Mouse (Mus musculus) mesoderm, embryonic 11.5 days (tissue): ENCODE measurements around the gene Atp9a.
A peak's percentile ranks its signal among the peaks of the same experiment; 100 is the strongest.

Source experiments
- DNase-seq: peaks from one replicate; pipeline ENCODE4 v3.0.0-alpha.2; 2012; ENCODE audit warnings: low read depth, low spot score

Atp9a gene

GRCm38 (mm10) chr2:168643524-168644177, 98.6 kb downstream of the Atp9a start:
- DNase-seq = no peak

DNA sequence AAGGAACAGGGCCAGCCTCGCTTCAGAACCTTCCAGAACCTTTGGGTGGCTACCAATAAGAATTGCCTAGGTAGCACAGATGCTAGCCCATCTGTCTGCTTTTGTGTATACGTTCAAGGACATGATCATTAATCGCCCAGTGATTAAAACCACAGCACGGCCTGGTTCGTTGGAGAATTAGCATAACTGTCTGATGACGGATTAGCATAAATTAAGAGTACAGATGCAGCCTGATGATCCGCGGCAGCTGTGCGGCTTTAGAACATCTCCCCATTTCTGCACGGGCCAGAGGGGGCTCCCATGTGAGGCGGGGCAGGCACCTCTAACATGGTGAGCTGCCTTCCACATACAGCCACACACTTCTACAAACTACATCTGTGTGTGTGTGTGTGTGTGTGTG, 100.0 kb downstream of the Atp9a start:
- DNase-seq = no peak

DNA sequence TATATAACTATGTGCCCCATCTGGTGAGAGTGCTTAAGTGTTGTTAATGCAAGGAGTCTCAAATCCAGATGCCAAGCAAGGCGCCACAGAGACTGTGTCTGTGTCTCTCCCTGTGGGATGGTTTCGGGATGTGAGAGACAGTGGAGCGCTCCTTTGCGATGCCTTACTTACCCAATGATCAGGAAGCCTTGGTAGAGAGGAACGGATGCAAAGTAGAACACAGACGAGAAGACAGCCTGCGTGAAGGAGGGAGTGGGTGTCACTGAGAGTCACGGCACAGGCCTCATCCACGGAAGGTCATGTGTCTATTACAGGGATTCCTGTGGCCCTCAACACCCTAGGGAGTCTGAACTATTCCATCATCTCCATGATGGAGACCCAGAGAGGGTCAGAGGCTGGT, 101.7 kb downstream of the Atp9a start:
- DNase-seq = no peak

DNA sequence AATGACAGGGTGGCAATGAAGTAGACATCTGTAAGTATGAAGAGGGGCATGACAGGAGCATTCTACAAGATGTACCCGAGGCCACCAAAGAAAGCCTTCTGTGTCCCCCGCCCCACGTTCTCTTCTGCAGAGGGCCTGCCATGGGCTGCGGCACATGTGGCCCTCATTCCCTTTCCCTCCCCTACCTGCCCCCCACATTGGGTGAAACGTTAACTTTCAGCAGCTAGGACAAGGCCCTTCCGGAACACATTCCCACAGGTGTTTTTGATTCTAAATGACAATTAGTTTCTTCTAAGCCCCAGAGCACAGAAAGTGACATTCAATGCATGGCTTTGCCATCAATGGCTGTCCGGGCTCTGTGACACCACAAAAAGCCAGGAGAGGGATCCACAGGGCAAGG, 107.3 kb downstream of the Atp9a start:
- no peak for DNase-seq

GRCm38 (mm10) chr2:168633301-168633816, 108.8 kb downstream of the Atp9a start:
- DNase-seq = no peak

GRCm38 (mm10) chr2:168632543-168632942, 109.7 kb downstream of the Atp9a start:
- no peak for DNase-seq

GRCm38 (mm10) chr2:168628787-168629186, 113.4 kb downstream of the Atp9a start:
- peak; percentile 84 for DNase-seq

DNA sequence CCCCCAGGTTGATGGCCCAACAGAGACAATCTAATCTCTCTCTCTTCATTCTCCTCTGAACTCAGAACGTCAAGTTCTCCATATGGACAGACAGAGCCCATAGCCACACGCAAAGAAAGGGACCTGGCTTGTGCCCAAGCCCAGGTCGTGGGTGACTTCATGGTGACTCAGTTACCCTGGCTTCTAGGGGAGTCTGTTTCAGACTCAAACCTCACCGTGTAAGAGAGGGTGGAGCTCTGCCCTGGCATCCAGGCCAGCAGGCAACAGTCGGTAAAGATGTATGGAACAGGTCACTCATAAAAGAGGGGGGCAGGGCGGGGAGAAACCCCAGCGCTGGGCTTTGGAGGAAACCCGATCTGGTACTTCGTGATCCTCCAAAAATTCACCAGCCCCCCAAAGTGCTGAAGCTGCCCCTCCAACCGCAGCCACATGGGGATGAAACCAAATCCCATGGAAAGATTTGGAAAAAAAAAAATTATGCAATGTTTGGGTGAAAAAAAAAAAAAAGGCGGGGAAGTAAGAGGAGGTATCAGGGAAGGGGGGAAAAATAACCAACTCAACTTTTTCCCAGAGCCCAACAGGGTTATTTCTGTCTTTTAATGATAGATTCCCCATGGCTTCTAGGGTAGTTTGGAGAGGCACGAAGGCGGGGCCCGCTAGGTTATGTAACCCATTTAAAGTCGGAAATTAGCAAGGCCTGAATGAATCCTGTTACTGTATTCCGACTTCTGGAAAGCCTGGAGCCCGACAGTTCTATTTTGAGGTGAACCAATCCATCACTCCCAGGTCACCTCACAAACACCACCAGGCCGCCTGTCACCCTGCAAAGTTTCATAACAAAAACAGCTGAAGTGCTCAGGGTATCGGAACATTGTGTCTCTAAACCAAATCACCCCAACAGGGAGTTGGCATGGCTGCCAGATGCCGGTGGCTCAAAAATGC, 114.1 kb downstream of the Atp9a start:
- no peak for DNase-seq

- DNase-seq = no peak
Measured at GRCm38 (mm10) chr2:168626385-168626784, 115.8 kb downstream of the Atp9a start.

- no peak for DNase-seq
Measured at GRCm38 (mm10) chr2:168625091-168625490, 117.1 kb downstream of the Atp9a start.

DNA sequence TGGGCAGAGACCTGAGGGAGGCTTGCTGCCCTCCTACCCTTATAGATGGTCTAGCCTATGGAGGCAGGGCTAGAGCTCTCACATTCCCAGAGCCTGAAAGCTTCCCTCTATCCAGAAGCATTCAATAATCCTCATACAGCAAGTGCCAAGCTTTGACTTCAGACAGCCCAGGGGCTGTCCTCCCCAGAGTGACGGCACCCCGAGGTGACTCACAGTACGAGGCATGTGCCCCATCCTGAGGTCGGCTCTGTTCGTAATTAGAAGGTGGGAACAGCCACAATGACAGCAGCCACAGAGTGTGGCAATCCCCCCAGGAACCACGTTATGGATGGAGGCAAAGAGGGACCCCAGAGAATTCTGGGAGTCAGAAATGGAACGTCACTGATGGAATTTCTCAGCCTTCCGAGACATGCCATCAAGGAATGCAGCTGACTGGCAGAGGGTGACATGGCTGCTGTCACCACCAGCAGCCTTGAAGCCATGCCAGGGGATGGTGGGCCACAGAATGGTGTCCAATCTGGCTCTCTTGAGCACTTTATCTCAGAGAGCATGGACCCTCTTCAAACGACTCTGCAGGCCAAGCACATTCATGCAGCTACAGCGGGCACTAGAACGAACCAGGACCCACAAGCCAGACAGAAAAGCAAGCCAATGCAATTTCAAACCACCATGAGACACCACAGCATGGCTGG, 121.0 kb downstream of the Atp9a start:
- DNase-seq = no peak

- no peak for DNase-seq
Measured at GRCm38 (mm10) chr2:168618205-168618717, 123.9 kb downstream of the Atp9a start.

- no peak for DNase-seq
Measured at GRCm38 (mm10) chr2:168615160-168615559, 127.0 kb downstream of the Atp9a start.

- no peak for DNase-seq
Measured at GRCm38 (mm10) chr2:168614170-168614872, 127.9 kb downstream of the Atp9a start.

GRCm38 (mm10) chr2:168613092-168613880, 128.9 kb downstream of the Atp9a start:
- no peak for DNase-seq

DNA sequence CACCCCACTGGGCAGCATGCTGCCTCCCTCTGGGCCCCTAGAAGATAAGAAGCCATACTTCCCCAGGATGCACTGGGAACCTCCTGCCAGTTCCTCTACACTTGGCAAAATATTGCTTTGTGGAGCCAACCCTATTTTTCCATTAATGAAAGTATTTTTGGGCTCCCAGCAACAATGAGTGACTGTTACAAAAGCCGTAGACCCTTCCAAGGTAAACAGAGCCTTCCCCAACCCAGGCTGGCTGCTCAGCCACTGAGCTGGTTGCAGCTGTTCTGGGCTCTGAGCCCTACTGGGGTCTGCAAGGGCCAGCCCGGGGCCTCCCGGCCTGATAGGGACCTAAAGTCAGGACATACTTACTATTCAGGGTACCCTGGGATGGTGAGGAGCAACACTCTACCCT, 131.3 kb downstream of the Atp9a start:
- no peak for DNase-seq

GRCm38 (mm10) chr2:168609653-168610248, 132.5 kb downstream of the Atp9a start:
- DNase-seq = no peak

- DNase-seq = no peak
Measured at GRCm38 (mm10) chr2:168608125-168608564, 134.1 kb downstream of the Atp9a start.

- DNase-seq = no peak
Measured at GRCm38 (mm10) chr2:168604655-168605070, 137.5 kb downstream of the Atp9a start.

DNA sequence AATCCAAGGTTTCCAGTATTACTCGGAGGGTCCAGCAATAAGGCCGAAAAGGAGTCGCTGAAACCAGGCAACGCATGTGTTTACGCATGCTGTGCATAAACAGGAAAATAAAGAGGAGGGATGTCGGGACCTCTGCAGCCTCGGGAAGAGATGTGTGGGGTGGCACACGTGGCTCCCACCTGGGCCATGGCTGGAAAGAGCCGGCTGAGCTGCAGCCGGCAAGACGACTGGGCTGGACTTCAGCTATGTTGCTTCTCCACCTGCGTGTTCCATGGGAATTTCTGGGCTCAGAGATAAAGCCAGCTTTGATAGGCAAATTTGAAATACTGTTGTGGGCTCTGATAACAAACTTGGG, 139.8 kb downstream of the Atp9a start:
- no peak for DNase-seq
